Mouse (Mus musculus) monocyte, adult 5-6 weeks (primary cell): Measurements from ENCODE around the gene Otud5. TPM values are rescaled to one million over a fixed set of nuclear protein-coding genes. Genes with fewer than 3 reads are reported as not detected.
"Not testable (repeated sequence)": the region's sequence is repeated elsewhere in the genome, so short reads cannot be mapped to it uniquely, and the experiment has no call there.

Source experiments
- ATAC-seq: fragments of 153-309, 156-312 bp; replicated peaks from 2 replicates; pipeline ENCODE4 v1.8.0; 2017; ENCODE audit warnings: mild to moderate bottlenecking; ENCODE audit not compliant: low TSS enrichment, insufficient number of reproducible peaks, severe bottlenecking, poor library complexity, low FRiP score
- total RNA-seq: library from RNA; stranded (forward); fragments of 200-1000, 200-491, 200-594 nt; gene quantifications from 3 replicates; pipeline ENCODE4 v1.2.3, GENCODE M21; 2017

Gene Otud5
- total RNA-seq, 1 experiment from 2014 or later, result 79.5 TPM

GRCm38 (mm10) chrX:7869826-7870225 is 28.7 kb downstream of the Otud5 start:
- no peak for ATAC-seq

DNA sequence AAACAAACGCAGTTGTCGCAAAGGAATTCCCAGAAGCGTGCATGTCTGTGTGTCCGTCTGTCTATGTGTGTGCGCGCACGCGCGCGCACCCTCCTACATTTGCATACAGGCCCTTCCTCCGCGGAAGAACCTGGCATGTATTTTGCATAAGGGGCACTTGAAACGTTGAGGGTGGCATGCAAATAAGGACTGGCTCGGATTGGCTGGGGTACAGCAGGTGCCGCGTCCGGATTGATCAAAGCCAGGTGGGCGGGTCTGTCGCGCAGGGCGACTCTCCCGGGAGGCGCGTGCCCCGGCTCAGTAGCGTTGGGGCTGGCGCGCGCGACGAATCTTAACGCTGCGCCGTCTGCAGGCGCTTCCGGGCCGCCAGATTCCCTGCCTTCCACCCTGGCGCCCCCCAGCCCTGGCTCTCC is 36.8 kb downstream of the Otud5 start, which contains the start of gene Pim2:
TSS of gene Pim2 (plus strand) at position 256 of the 413 bp plus-strand sequence.
- ATAC-seq, result peak; percentile 88

DNA sequence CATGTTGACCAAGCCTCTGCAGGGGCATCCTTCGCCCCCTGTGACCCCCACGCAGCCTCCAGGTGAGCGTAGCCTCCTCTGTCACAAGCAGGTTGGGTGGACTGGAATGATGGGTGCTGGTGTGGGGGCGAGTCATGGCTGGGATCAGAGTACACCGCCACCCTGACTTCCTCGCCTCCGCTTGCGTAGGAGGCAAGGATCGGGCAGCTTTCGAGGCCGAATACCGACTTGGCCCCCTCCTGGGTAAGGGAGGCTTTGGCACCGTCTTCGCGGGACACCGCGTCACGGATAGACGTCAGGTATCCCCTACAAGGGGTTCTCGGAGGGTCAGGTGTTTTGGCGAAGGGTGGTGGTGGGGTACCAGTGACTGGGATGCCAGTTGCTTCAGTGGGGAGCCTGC is 37.3 kb downstream of the Otud5 start:
- ATAC-seq, result no peak

DNA sequence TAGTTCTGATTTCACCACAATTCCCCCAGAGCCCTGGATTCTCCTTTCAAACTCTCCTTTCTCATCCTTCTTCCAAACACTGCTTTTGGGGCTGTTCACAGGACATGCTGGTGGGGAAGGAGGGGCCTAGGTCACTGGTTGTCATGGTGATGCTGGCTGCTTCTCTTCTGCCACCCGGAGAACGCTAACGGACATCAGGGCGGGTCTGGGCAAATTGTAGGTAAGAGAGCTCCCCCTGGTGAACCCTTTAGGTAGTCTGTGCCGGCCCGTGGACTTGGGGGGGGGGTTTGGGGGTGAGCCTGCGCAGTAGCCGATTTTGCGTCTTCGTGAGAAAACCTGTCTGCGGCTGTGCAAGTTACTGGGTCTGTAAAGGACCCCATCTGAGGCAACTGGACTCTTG is 38.7 kb downstream of the Otud5 start:
- peak; percentile 62 for ATAC-seq

GRCm38 (mm10) chrX:7883841-7884567 is 42.8 kb downstream of the Otud5 start, which contains the start of gene Slc35a2:
TSS of gene Slc35a2 (plus strand) at chrX:7884028.
- peak; percentile 91 for ATAC-seq

DNA sequence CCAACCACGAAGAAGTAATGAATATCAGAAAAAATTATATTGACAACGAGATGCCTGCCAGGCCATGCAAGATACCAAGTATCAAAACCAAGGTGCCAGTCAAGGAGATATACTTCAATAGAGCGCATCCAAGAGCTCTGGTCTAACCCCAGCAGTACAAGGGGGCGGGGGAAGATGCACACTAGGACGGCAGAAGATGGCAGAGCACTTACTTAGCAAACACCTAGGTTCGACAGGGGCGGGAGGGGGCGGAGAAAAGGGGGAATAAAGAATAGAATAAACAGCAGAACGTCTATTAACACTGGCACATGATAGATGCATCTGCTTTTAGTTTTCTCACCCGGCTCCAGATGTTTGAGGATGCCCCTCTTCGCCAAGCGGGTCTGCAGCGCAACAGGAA is 57.0 kb downstream of the Otud5 start:
- ATAC-seq, result no peak

DNA sequence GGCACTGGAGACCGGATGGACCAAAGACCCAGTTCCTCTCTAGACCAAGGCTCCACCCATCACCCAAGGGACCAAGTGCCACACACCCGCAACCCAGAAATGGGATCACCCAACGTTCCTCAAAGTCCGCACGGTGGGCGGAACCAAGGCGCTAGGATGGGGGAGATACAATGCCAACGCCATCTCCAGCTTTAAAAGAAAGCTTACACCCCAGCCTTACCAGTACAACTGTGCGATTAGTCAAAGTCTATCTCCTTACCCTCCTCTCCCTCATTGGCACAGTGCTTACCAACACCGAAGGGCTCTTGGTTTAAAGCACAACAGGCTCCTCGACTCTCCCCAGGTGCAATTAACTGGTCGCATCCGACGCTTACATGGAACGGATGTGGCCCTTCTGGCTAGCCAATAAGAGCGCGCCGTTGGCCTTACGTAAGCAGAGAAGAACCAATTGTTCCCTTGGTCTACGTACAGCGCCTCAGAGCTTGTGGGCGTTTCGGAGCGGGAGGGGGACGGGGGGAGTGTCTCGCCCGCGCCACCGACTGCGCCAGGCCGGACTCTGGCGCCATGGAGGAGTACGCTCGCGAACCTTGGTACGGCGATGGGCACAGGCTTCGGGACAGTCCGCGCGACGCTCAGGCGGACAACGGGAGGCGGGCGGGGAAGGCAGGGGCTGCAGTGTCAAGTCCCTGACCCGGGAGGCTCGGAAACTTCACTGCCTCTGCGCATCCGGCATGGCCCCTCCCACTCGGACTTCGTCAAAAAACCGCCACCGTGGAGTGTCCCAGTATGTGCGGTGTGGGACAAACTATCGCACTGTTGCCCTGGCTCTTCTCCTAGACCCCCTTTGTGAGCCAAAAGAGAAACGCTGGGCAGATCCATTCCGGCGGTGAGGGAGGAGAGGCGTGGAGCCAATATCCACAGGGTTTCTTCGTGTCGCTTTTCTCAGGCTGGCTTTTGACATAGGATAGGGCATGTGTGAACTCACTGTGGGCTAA is 58.0 kb downstream of the Otud5 start, which contains the start of the genes Pqbp1 and Timm17b:
TSS of gene Pqbp1 (minus strand) at position 390 of the 995 bp plus-strand sequence.
TSS of gene Timm17b (plus strand) at position 478 of the 995 bp plus-strand sequence.
- ATAC-seq, result peak; percentile 94

GRCm38 (mm10) chrX:7904441-7904840 is 63.3 kb downstream of the Otud5 start:
- no peak for ATAC-seq

DNA sequence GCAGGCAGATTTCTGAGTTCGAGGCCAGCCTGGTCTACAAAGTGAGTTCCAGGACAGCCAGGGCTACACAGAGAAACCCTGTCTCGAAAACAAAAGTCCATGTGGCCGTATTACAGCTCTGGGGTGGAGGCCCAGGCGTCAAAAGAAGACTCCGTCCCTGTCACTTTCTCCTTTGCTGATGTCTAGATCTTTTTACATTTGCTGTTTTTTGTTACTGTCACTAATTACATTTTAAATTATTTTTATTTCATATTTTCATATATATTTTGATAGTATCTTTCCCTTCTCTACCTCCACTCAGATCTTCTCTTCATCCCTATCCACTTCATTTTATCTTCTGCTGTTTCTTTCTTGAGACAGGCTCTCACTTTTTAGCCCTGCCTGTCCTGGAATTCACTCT is 66.6 kb downstream of the Otud5 start, which contains the start of gene Gm10491:
TSS of gene Gm10491 (minus strand) at position 101 of the 400 bp plus-strand sequence.
- ATAC-seq, result no peak

DNA sequence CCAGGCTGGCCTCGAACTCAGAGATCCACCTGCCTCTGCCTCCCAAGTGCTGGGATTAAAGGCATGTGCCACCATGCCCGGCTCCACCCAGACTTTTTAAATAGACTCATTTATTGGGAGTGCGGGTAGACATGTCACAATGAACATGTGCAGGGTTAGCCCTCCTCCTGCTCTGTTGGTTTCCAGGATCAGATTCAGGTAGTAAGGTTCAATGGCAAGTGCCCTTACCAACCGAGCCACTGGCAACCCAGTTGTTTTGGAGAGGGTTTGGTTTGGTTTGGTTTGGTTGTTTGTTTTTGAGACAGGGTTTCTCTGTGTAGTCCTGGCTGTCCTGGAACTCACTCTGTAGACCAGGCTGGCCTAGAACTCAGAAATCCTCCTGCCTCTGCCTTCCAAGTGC is 68.1 kb downstream of the Otud5 start, which contains the start of gene Gm10490:
TSS of gene Gm10490 (plus strand) at position 301 of the 400 bp plus-strand sequence.
- ATAC-seq, result not testable (repeated sequence)

- ATAC-seq, result no peak
These were observed 69.3 kb downstream of the Otud5 start for GRCm38 (mm10) chrX:7910473-7910872.

DNA sequence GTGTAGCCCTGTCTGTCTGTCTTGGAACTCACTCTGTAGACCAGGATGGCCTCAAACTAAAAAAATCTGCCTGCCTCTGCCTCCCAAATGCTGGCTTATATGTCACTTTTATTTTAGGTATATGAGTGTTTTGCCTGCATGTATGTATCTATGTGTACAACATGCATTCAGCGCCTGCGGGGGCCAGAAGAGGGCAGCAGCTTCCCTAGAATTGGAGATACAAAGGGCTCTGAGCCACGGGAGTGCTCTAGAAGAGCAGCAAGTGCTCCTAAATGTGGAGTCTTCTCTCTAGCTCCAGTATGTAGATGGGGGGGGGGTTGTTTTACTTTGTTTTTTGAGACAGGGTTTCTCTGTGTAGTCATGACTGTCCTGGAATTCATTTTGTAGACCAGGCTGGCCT is 74.5 kb downstream of the Otud5 start:
- ATAC-seq, result 0 out of 2 replicates have a peak, but pooled peaks have one; percentile 47

GRCm38 (mm10) chrX:7917960-7918359 is 76.8 kb downstream of the Otud5 start:
- ATAC-seq, result not testable (repeated sequence)

DNA sequence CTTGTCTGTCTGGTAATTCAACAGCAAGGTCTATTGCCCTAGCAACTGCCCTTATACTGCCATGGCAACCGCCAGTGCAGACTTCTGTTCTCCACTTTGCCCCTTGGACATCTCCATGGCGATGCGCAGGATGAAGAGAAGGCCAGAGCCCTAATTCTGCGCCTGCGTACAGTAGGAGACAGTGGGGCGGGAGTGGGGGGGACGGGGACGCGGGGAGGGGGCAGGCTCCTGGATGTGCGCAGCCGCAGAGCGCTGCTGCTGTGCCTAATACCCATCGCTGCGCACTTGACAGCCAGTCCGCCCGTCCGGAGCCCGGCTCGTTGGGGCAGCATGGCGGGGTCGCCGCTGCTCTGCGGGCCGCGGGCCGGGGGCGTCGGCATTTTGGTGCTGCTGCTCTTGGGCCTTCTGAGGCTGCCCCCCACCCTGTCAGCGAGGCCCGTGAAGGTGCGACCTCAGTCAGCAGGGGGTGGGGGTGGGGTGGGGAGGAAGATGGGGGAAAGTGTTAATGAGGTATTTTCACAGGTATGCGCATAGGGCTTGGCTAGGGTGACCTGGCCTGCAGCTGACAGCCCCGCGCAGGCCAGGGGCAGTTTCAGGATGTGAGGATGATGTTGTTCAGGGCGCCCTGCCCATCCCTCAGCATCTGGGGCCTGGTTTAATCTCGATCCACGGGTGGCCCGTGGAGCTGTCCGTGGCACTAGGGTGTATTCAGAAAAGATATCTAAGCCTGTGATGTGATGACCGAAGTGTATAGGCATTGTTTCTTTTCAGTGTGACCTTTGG is 78.6 kb downstream of the Otud5 start, which contains the start of gene Pcsk1n:
TSS of gene Pcsk1n (plus strand) at position 222 of the 783 bp plus-strand sequence.
- no peak for ATAC-seq

GRCm38 (mm10) chrX:7922032-7922431 is 80.9 kb downstream of the Otud5 start:
- ATAC-seq, result no peak
